Mouse (Mus musculus) olfactory bulb, adult 2 months (tissue): ENCODE measurements around the gene Rbsn. TPM values are rescaled to one million over a fixed set of nuclear protein-coding genes. Genes with fewer than 3 reads are reported as not detected.

Source experiments
- H3K27ac ChIP-seq: fragments of 200-500 bp; 2 replicates; pipeline ENCODE4 v1.5.1; 2012; ENCODE audit warnings: low read depth, low read length; ENCODE audit not compliant: insufficient read depth
- H3K4me1 ChIP-seq: fragments of 200-500 bp; 2 replicates; pipeline ENCODE4 v1.6.1; 2012; ENCODE audit warnings: low read length; ENCODE audit not compliant: control insufficient read depth, insufficient read depth
- H3K4me3 ChIP-seq: fragments of 200-500 bp; 2 replicates; pipeline ENCODE4 v1.5.1; 2012; ENCODE audit warnings: mild to moderate bottlenecking, low read depth, low read length, moderate library complexity; ENCODE audit not compliant: insufficient read depth
- CTCF ChIP-seq: fragments of 200-500 bp; IDR thresholded peaks from 2 replicates; pipeline ENCODE4 v1.5.1; 2012; ENCODE audit warnings: low read depth, mild to moderate bottlenecking, low read length, moderate library complexity; ENCODE audit not compliant: insufficient read depth
- POLR2A ChIP-seq: fragments of 200-500 bp; IDR thresholded peaks from 2 replicates; pipeline ENCODE4 v1.6.1; 2012; ENCODE audit warnings: mild to moderate bottlenecking, low read depth, low read length, moderate library complexity; ENCODE audit not compliant: insufficient read depth
- WGBS: fragments of 180-500 bp; shearing (Covaris S2); methylation state at CpG from one replicate; pipeline ENCODE4 v1.1.7; 2018; 5-methylcytosine and 5-hydroxymethylcytosine counted together
- polyA plus RNA-seq: library from polyadenylated mRNA; stranded (reverse); fragments of >200 nt; gene quantifications from 2 replicates; pipeline ENCODE4 v1.2.4, GENCODE M21; 2012; ENCODE audit warnings: low replicate concordance; ENCODE audit not compliant: missing spikeins, insufficient read depth, insufficient read length

Rbsn gene
- polyA plus RNA-seq: not detected in 2 replicates

DNA sequence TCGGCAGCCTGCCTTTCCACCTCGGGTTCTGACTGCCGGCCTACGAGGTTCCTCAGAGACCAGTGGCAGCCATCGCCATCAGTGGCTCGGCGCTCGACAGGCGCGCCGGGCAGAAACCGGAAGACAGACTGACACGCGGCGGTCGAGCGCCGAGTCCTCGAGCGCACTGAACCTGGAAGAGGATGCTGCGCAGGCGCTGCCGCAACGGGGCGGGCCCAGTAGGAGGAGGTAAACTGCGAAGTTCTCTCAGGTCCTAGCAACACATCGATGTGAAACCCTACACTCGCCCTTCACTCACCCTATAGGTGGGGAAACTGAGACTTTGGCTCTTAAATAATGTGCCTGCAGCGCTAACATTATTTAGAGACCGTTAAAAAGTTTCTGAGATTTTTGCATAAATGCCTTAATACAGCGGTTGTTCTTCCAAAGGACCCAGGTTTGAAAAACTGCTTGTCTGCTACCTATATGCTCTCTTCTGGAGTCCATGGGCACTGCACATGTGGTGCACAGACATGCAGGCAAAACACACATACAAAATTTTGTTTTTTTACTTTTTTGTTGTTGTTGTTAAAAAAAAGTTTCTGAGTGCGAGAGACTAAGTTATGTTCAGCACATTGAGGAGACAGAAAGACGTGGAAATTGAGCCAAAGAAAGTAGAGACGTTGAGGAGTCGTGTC lies at the start of gene Rbsn:
Gene Rbsn, minus strand, starts transcription at position 153 of the 677 bp plus-strand sequence.
- TF ChIP-seq POLR2A: peak; percentile 71
- TF ChIP-seq CTCF: no peak
- Histone ChIP-seq H3K4me1 (peaks cover 5% of the 10 kb centered on the region; the same call in 1 of the 2 replicates), H3K27ac (peak within 1 kb of the TSS; percentile 40), H3K4me3 (peak within 1 kb of the TSS; percentile 63)
- WGBS: 9% methylated on average over 35 of the region's 35 CpGs

DNA sequence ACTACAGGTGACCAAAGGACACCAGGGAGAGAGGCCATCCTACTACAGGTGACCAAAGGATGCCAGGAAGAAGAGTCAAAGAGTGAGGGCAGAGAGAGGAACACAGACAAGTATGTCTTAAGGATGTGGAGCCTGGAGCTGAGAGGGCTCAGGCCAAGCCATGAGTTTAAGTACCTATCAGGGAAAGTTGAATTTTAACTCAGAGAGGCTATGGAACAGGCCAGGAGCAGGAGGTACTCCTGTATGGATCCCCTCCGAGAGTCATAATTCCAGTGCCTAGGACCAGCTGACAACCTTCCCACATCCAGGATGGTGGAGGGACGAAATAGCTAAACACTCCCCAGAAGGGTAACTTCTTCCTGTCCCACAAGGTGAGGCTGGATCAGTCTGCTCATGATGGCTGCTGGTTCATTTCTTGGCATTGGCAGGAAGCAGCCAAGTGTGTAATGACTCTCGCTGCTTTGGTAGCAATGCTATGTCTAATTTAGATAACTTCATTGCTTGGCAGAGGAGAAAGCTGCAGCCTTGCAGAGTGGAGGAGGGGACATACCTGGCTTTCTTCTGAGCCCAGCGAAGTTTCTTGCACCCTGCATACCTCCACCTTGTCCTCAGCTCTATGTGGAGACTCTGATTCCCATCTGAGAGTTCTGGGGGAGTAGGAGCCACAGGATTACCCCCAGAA lies 46.6 kb upstream of the Rbsn start:
- 81% methylated on average over 4 of the region's 4 CpGs for WGBS
- H3K4me1 ChIP-seq: peaks cover 8% of the 10 kb centered on the region
- no peak overlapping the region for H3K27ac ChIP-seq
- H3K4me3 ChIP-seq: no peak overlapping the region
- TF ChIP-seq POLR2A (no peak), CTCF (no peak)

DNA sequence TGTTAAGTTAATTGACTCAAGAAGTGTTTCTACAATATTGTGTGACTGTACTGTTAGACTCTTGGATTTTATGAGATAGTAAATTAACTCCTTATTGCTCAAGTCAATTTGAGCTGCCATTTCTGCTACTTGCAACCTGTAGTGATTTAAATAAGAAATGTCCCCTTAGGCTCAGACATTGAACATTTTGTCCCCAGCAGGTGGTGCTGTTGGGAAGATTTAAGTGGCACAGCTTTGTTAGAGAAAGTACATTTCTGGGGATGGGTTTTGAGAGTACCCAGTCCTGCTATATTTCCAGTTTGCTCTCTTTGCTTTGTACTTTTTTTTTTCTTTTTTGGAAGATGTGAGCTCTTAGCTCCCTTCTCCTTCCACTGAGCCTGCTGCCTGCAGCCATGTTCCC lies 40.6 kb upstream of the Rbsn start:
- TF ChIP-seq CTCF (no peak), POLR2A (no peak)
- no peaks in the 10 kb centered on the region for H3K4me1 ChIP-seq
- no peak overlapping the region for H3K27ac ChIP-seq
- no peak overlapping the region for H3K4me3 ChIP-seq

DNA sequence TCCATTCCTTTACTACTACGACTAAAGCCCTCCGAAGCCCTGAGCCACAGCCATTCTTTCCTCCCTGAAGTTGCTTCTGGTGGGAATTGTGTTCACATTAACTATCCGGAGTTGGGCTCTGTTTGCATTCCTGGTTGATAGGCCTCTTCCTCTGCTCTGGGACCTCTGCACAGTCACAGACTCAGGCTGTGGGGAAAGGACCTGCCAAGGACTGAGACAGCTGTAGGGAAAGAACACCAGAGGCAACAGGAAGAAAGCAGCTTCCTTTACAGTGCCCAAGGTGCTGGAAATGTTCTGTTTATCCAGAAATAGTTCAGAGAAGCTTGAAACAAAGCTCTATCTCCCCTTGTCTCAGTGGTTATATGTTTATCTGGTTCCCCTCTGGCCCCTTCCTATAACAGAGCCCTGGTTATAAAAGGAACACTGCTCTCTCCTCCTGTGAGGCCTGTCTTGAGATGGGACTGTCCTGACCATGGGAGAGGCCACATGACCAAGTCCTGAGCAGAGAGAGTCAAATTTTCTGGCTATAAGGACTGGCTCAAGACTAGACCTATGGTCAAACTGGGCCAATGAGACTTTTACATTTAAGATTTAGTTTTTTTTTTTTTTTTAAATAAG lies 38.6 kb upstream of the Rbsn start:
- 91% methylated on average over 3 of the region's 3 CpGs for WGBS
- TF ChIP-seq POLR2A: no peak
- no peak for TF ChIP-seq CTCF
- H3K4me1 ChIP-seq: no peaks in the 10 kb centered on the region

DNA sequence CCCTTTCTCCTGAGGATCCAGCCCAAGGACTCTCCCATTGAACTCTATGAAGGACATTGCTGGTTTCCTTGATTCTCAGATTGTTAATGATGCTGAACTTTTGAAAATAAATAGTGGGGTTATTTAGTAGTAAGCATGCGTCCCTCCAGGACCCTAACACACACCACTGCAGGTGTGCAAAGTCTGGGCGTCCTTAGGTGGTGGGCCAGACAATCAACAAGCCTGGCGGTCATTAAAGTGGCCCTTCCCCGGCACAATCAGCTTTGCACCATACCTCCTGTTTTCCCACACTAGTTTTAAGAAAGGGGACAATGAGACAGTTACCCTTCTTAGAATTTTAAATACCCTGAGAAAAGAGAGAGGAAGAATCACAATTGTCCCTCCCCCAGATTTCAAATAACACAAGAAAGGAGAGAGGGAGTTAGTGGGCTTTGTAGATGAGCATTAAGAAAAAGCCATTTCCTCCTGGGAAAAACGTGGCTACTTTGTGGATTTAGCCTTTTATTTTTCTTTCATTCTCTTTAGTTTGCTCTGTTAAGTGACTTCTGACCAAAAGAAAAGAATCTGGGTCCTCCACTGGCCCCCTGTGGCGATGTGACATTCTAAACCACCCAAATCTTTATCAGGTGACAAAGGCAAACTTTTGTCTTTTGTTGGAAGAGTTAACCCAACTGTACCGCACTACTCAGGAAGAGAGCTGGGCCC lies 32.6 kb upstream of the Rbsn start:
- WGBS: 44% methylated on average over 7 of the region's 7 CpGs
- H3K27ac ChIP-seq: no peak overlapping the region
- peaks cover 6% of the 10 kb centered on the region; the same call in 1 of the 2 replicates for H3K4me1 ChIP-seq

More for the DNA sequence above, 38.6 kb upstream of the Rbsn start:
- Histone ChIP-seq H3K27ac (no peak overlapping the region), H3K4me3 (no peak overlapping the region)

DNA sequence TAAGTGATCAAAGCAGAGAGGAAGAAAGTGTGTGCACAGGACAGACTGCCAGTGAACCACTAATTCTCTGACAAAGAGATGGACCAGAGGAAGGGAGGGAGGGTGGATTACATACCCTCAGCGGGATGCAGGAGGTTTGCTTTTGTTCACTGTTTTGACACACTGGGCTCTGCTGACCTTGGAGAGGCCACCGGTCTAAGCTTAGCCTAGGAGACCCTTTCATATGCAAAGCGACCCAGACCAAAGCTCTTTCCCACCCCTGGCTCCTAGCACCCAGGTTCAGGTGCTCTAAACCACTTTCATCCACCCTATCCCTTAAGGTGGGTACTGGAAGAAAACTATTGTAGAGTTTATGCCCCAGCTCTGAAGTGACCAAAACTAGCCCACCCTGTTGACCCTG lies 31.6 kb upstream of the Rbsn start:
- no peak overlapping the region for H3K4me3 ChIP-seq
- 33% methylated on average over 3 of the region's 3 CpGs for WGBS

More for the DNA sequence above, 32.6 kb upstream of the Rbsn start:
- H3K4me3 ChIP-seq: no peak overlapping the region
- TF ChIP-seq POLR2A (no peak), CTCF (no peak)

DNA sequence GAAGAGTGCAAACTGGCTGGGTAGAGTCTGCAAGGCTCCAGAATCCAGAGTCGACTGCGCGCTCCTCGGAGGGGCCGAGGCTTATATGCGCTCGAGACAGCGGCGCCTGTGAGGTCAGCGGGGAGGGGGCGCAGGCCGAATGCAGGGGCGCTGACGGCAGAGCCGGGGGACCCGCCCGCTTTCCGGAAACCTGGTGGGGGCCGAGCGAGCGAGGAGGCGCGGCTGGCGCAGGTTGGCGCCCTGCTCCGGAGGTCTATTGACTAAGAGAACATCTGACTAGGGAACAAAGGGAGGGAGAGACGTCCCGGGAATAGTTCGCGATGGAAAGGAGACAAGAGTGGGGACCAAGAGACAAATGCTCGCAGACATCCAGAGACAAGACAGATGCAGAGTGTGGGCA lies 29.9 kb upstream of the Rbsn start, which contains the start of gene Trh:
Gene Trh, minus strand, starts transcription at position 60 of the 400 bp plus-strand sequence.
- H3K4me3 ChIP-seq: peak within 1 kb of the TSS; percentile 24; the same call in 1 of the 2 replicates
- H3K27ac ChIP-seq: no peak within 1 kb of the TSS
- H3K4me1 ChIP-seq: peaks cover 6% of the 10 kb centered on the region; the same call in 1 of the 2 replicates
- WGBS: 2% methylated on average over 31 of the region's 31 CpGs
- no peak for TF ChIP-seq CTCF
- TF ChIP-seq POLR2A: no peak

More for the DNA sequence above, 31.6 kb upstream of the Rbsn start:
- Histone ChIP-seq H3K4me1 (peaks cover 6% of the 10 kb centered on the region; the same call in 1 of the 2 replicates), H3K27ac (no peak overlapping the region)
- TF ChIP-seq POLR2A (no peak), CTCF (no peak)

DNA sequence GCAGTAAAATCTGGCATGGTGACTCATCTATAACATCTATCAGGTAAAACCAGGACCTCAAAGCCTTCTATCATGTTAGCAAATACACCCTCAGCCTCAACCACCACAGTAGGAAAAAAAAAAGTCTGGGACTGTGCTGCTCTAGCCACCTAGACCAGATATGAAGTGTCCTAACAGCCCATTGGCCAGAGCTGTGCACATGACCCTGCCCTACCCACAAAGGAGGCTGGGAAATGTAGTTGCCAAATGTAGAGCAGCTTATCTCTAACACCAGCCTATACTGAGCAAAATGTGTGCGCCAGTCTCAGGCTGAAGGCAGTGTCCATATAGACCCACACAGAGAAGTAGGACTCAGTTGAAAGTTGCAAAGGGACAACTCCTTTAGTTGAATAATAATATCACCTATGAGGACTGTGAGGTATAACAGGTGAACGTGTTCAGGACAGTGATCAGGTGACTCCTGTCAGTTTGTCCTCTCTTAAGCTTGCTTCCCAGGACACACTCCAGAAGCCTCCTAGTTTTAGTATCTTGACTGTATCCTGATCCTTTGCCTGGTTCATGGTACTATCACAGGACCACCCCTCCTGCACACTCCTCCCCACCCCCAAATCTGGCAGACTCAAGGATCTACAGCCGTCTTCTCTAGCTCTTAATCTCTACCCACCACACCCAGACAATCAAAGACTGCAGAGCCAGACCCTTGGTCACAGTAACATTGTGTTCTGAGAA lies 26.6 kb upstream of the Rbsn start:
- whole genome bisulfite sequencing: 68% methylated on average over 3 of the region's 3 CpGs
- Histone ChIP-seq H3K4me1 (peaks cover 6% of the 10 kb centered on the region; the same call in 1 of the 2 replicates), H3K27ac (no peak overlapping the region), H3K4me3 (no peak overlapping the region)
- TF ChIP-seq CTCF (no peak), POLR2A (no peak)
